Mouse (Mus musculus): ENCODE data around the gene Pld1. TPM values are rescaled to one million over a fixed set of nuclear protein-coding genes. Genes with fewer than 3 reads are reported as not detected.

The Pld1 gene
- polyA plus RNA-seq, 1 experiment from 2014 or later: 2.1 TPM

DNA sequence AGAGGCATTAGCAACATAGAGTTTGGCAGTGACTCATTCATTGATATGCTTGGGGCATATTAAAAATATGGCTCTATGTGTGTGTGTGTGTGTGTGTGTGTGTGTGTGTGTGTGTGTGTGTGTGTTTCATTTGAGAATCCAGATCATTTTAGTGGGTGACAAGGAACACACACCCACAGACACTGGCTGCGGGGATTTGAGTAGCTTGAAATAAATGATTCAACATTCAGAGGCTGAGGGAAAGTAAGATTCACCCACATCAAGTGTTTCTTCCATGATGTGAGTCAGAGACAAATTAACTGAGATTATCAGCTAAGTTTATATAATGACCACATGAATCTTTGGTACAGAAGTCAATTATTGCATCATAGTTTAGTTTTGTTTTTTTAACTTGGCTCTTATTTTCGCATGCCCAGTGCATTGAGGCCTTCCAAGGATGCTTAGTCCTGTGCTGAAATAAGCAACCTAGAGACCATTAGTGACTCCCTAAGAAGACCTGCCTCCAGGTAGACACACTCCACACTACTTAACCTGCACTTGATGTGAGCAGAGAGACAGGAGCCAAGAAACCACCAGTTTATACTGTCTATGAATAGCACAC lies 211.3 kb downstream of the Pld1 start:
- H3K4me1 ChIP-seq: no peaks in the 10 kb centered on the region
- ATAC-seq (replicated peaks): no peak
- 93% methylated on average over 2 of the region's 2 CpGs for WGBS
- no peak overlapping the region for H3K4me3 ChIP-seq
- no peaks in the 10 kb centered on the region for H3K27me3 ChIP-seq
- no peak overlapping the region for H3K27ac ChIP-seq (replicated peaks)
- H3K9me3 ChIP-seq: no peaks in the 10 kb centered on the region
- no peaks in the 10 kb centered on the region for H3K36me3 ChIP-seq
- H3K4me2 ChIP-seq (replicated peaks): no peak overlapping the region
- no peak overlapping the region for H3K9ac ChIP-seq (replicated peaks)

DNA sequence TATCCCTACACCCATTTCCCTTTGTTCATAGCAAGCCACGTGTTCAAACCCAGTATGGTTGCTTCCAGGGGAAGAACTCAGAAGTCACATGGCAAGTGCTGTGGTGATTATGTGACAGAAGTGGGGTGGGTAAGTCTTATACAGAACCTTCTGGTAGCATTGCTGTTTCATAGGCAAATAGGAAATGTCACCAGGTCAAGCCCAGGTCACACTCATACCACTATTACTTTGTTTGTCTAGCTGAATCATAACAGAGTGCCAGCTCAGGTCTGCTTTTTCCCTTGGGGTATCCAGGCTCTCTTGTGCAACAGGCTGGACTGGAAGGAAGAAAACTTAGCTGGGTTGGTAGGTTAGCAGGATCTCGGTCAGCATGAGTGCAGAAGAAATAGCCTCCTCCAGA lies 219.5 kb downstream of the Pld1 start:
- WGBS: 79% methylated on average over 2 of the region's 2 CpGs
- H3K4me2 ChIP-seq (replicated peaks): no peak overlapping the region
- H3K27ac ChIP-seq (replicated peaks): no peak overlapping the region
- H3K4me1 ChIP-seq: no peaks in the 10 kb centered on the region
- no peak overlapping the region for H3K9ac ChIP-seq (replicated peaks)
- no peaks in the 10 kb centered on the region for H3K27me3 ChIP-seq
- no peak for ATAC-seq (replicated peaks)
- H3K36me3 ChIP-seq: no peaks in the 10 kb centered on the region
- H3K4me3 ChIP-seq: no peak overlapping the region
- H3K9me3 ChIP-seq: no peaks in the 10 kb centered on the region

DNA sequence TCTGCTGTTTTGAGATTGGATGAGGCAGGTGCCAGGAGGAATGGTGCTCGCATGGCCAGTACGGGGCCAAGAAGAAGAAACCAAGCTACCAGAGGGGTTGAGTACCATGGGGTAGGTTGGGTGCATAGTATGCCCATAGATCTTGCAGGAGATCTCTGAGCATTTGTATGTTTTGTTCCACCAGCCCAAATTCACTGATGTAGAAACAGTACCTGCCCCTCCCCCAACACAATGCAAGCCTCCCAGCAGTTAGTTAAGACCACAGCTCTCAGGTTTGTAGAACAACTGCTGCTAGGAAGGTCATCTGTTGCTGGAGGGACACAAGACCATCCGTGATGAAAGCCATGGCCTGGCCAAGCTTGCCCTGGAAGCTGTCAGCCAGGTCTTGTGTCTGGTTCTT lies 220.4 kb downstream of the Pld1 start:
- H3K9ac ChIP-seq (replicated peaks): no peak overlapping the region
- H3K9me3 ChIP-seq: no peaks in the 10 kb centered on the region
- H3K4me1 ChIP-seq: no peaks in the 10 kb centered on the region
- no peaks in the 10 kb centered on the region for H3K36me3 ChIP-seq
- ATAC-seq (replicated peaks): no peak
- no peak overlapping the region for H3K4me3 ChIP-seq
- 95% methylated on average over 3 of the region's 3 CpGs for WGBS
- no peaks in the 10 kb centered on the region for H3K27me3 ChIP-seq
- no peak overlapping the region for H3K27ac ChIP-seq (replicated peaks)
- no peak overlapping the region for H3K4me2 ChIP-seq (replicated peaks)

DNA sequence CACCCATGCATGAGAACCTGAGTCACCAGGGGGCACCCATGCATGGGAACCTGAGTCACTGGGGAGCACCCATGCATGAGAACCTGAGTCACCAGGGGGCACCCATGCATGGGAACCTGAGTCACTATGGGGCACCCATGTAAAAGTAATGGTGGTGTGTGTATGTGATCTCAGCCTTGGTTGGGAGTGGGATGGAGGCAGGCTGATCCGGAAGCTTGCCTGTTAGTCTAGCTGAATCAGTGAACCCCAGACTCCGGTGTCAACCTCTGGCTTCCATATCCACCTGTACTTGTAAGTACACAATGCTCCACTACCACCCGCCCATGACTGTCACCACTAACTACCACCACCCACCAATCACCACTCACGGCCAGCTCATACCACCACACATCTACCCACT lies 223.9 kb downstream of the Pld1 start:
- Histone ChIP-seq H3K27ac (replicated peaks) (no peak overlapping the region), H3K4me3 (no peak overlapping the region), H3K4me1 (no peaks in the 10 kb centered on the region), H3K27me3 (no peaks in the 10 kb centered on the region), H3K9ac (replicated peaks) (no peak overlapping the region), H3K36me3 (no peaks in the 10 kb centered on the region), H3K4me2 (replicated peaks) (no peak overlapping the region), H3K9me3 (no peaks in the 10 kb centered on the region)
- ATAC-seq (replicated peaks): no peak
- WGBS: 94% methylated on average over 4 of the region's 4 CpGs

DNA sequence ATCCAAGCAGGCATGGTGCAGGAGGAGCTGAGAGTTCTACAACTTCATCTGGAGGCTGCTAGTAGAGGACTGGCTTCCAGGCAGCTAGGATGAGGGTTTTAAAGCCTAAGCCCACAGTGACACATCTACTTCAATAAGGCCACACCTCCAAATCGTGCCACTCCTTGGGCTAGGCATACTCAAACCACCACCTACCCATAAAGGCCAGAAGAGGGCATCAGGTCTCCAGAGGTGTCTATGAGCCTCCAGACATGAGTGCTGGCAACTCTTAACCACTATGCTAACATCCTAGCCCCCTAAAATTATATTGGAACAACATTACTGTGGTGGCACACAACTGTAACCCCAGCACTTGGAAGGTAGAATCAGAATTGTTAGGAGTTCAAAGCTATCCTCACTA lies 226.2 kb downstream of the Pld1 start:
- H3K27ac ChIP-seq (replicated peaks): no peak overlapping the region
- no peak overlapping the region for H3K4me3 ChIP-seq
- WGBS: 45% methylated on average over 1 of the region's 1 CpGs
- H3K27me3 ChIP-seq: no peaks in the 10 kb centered on the region
- ATAC-seq (replicated peaks): no peak; the same call in 1 of the 2 replicates
- H3K9me3 ChIP-seq: no peaks in the 10 kb centered on the region
- H3K4me1 ChIP-seq: no peaks in the 10 kb centered on the region
- no peak overlapping the region for H3K9ac ChIP-seq (replicated peaks)
- H3K4me2 ChIP-seq (replicated peaks): no peak overlapping the region
- H3K36me3 ChIP-seq: no peaks in the 10 kb centered on the region

DNA sequence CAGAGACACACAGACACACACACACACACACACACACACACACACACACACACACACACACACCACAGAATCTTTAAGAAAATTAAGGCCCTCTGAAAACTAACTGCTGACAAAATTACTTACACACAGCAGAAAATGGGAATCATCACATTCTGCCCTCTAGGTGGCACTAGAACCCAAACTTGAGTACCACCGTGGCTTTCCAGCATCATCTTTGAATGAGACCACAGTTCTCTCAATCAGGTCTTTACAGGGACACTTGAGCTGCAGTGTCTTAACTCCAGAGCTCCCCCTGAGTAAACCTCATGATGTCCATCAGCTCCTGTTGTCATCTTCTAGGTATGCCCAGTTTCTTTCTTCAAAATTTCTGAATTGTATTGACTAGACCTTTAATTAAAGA lies 227.1 kb downstream of the Pld1 start:
- H3K9ac ChIP-seq (replicated peaks): no peak overlapping the region
- H3K4me2 ChIP-seq (replicated peaks): no peak overlapping the region
- H3K27me3 ChIP-seq: no peaks in the 10 kb centered on the region
- 0% methylated on average over 1 of the region's 1 CpGs for WGBS
- H3K4me3 ChIP-seq: no peak overlapping the region
- H3K36me3 ChIP-seq: no peaks in the 10 kb centered on the region
- H3K27ac ChIP-seq (replicated peaks): no peak overlapping the region
- H3K4me1 ChIP-seq: no peaks in the 10 kb centered on the region
- ATAC-seq (replicated peaks): peak; percentile 77
- H3K9me3 ChIP-seq: no peaks in the 10 kb centered on the region

DNA sequence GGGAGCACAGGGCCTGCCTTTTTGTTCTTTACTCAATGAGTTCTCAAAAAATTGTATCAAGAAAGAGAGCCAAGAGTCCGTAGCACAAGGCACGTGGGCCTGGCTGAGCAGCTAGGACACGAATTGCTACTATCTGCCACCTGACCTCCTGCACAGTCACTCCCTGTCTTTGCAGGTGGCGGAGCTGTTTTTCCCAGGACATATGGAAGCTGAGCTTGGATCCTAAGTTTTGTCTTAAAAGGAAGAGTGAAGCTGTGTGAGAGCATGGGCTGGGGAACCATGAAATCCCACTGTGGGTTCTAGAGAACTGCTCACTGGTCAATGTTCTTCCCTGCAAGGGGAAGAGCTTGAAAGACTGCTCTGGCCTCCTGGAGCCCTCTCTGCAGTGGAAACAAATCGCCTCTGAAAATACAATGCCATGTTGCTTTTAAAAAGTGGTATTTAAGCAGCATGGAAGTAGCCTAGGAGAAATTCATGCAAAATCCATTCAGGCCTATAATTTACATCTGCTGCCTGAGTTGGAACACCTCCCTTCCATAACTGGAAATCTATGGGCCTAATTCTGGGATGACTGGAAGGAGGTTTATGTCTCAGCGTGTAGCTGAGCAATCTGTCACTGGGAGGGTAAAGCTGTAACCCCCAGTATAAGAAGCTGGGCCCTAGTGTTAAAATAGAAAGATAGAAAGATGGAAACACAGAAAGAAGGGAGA lies 229.5 kb downstream of the Pld1 start:
- Histone ChIP-seq H3K9ac (replicated peaks) (no peak overlapping the region), H3K27ac (replicated peaks) (no peak overlapping the region), H3K4me3 (no peak overlapping the region), H3K4me1 (peaks cover 6% of the 10 kb centered on the region; the same call in 1 of the 2 replicates), H3K36me3 (no peaks in the 10 kb centered on the region), H3K4me2 (replicated peaks) (no peak overlapping the region), H3K9me3 (no peaks in the 10 kb centered on the region), H3K27me3 (no peaks in the 10 kb centered on the region)
- ATAC-seq (replicated peaks): no peak
- 83% methylated on average over 6 of the region's 6 CpGs for WGBS

DNA sequence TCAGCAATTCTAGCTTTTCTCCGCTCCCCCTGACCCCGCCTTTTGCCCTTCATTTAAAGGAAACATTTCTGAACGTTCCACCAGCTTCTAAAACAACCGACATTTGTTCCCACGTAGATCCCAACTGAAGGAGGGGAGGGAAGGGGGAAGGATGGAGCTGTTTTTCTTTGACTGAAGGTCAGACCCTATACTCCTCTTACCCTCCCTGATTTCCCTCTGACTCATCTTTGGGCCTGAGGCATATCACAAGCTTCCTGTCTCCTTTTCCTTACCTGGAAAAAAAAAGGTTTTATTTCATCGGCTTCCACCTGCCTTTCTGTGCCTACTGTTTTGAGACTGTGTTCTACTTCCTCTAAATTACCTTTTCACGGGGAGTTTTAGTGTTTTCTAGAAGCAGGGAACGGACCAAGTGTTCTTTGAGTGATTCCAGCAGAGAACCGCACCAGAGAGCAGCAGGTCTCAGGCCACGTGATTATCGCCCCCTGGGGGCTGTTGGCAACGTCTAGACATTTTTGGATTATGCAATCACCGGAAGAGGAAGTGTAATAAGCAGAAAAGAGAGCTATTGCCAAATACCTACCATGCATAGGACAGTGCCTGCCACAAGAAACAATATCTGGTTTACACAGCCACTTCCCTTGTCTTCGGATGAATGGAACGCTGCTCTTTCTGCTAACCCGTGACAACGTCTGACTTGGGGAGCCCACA lies 232.6 kb downstream of the Pld1 start:
- H3K9me3 ChIP-seq: no peaks in the 10 kb centered on the region
- ATAC-seq (replicated peaks): no peak
- WGBS: 47% methylated on average over 17 of the region's 17 CpGs

DNA sequence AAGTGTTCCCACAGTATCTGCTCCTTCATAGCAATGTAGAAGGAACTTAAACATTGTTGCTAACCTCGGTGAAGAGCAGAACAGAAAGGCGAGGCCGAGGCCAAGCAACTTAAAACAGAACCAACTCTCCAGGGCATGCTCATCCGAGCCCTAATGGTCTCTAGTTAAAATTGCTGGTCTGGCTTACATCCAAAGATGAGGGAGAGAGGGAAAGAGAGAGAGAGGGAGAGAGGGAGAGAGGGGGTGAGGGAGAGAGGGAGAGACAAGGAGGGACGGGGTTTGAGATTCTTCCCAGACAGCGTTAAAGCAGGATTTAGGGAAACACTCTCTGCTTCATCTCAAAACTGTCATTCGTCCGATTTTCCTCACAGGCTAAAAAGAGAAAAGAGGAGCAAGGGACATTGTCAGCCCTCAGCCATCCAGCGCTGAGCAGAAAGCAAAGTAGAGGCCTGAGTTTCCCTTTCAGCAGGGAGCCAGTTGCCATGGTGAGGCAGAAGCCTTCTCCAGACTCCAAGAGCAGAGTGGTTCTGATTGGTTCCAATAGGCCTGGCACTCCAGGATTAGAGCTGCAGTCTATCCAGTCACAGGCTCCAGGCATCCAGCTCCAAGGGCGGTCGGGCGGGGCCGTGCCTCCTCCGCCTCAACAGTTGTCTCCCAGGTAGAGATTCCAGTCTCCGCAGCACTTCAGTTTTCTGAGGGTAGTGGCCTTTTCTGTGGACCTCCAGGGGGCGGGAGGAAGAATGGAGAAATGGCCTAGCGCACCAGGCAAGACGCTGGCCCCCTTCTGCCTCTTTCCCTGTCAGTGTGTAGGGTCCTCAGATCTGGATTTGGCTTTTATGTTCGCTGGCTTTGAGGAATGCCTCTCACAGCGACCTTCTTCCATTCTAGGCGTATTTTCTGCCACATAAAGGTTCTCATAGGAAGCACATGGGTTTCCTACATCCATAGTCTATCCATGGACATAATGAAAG lies 237.8 kb downstream of the Pld1 start:
- H3K4me3 ChIP-seq: peak overlapping the region; percentile 32
- peak overlapping the region; percentile 51 for H3K4me2 ChIP-seq (replicated peaks)
- peak overlapping the region; percentile 55 for H3K27ac ChIP-seq (replicated peaks)
- H3K36me3 ChIP-seq: no peaks in the 10 kb centered on the region
- WGBS: 4% methylated on average over 21 of the region's 21 CpGs
- no peaks in the 10 kb centered on the region for H3K9me3 ChIP-seq
- peak overlapping the region; percentile 8; the same call in 1 of the 2 replicates for H3K9ac ChIP-seq (replicated peaks)
- ATAC-seq (replicated peaks): peak; percentile 99
- no peaks in the 10 kb centered on the region for H3K27me3 ChIP-seq
- H3K4me1 ChIP-seq: peaks cover 23% of the 10 kb centered on the region

More for the DNA sequence above, 232.6 kb downstream of the Pld1 start:
- Histone ChIP-seq H3K4me3 (no peak overlapping the region), H3K27me3 (no peaks in the 10 kb centered on the region), H3K36me3 (no peaks in the 10 kb centered on the region), H3K4me1 (peaks cover 18% of the 10 kb centered on the region; the same call in 1 of the 2 replicates), H3K9ac (replicated peaks) (no peak overlapping the region), H3K27ac (replicated peaks) (no peak overlapping the region), H3K4me2 (replicated peaks) (no peak overlapping the region)

DNA sequence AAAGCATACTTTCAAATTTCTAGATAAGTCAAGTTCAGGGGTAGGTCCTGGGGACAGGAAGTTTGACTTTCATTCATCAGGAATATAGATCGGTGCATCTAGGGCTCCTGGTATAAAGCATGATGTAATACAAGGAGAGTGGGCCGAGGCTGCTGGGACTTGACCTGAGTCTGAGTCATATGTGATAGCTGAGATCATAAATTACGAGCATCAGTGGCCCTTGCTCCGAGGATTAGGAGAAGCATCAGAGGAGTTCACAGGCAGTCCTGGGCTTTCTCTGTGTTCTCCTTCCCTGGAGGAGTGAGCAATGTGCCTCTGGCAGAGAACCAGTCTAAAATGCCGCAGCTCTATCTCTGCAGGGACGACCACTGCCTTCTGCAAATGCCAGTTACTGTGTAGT lies 239.8 kb downstream of the Pld1 start:
- WGBS: 77% methylated on average over 6 of the region's 6 CpGs
- H3K27ac ChIP-seq (replicated peaks): no peak overlapping the region

More for the DNA sequence above, 239.8 kb downstream of the Pld1 start:
- no peaks in the 10 kb centered on the region for H3K27me3 ChIP-seq
- no peak overlapping the region for H3K9ac ChIP-seq (replicated peaks)
- H3K9me3 ChIP-seq: no peaks in the 10 kb centered on the region
- no peaks in the 10 kb centered on the region for H3K36me3 ChIP-seq
- peaks cover 20% of the 10 kb centered on the region for H3K4me1 ChIP-seq
- no peak for ATAC-seq (replicated peaks)
- H3K4me2 ChIP-seq (replicated peaks): no peak overlapping the region
- H3K4me3 ChIP-seq: no peak overlapping the region

All from forebrain, embryonic 15.5 days (tissue).